Mouse (Mus musculus) gastrocnemius, adult 2 months (tissue): ENCODE results near the gene Ap5z1. TPM values are rescaled to one million over a fixed set of nuclear protein-coding genes. Genes with fewer than 3 reads are reported as not detected.

Experiments used
- DNase-seq: peaks from one replicate; pipeline ENCODE4 v3.0.0; 2022
- H3K27ac ChIP-seq: fragments of 200-600 bp; 2 replicates; pipeline ENCODE4 v1.8.1; 2022; ENCODE audit warnings: mild to moderate bottlenecking
- H3K4me3 ChIP-seq: fragments of 200-600 bp; 2 replicates; pipeline ENCODE4 v1.8.1; 2022; ENCODE audit warnings: mild to moderate bottlenecking, moderate library complexity
- CTCF ChIP-seq: fragments of 200-600 bp; IDR thresholded peaks from 2 replicates; pipeline ENCODE4 v1.8.1; 2022; ENCODE audit warnings: antibody characterized with exemption, mild to moderate bottlenecking, moderate library complexity
- intact Hi-C: fragments of 180-260 bp; cut with DNase I; formaldehyde crosslinking; loops from one replicate; pipeline ENCODE4 v1.15.1; 2025
- total RNA-seq, 2 experiments: library from RNA; stranded (reverse); gene quantifications; 2 replicates each; pipeline ENCODE4 v1.2.3; 2021

The Ap5z1 gene
- total RNA-seq, 2 experiments from 2014 or later: 3.7 to 5.0 TPM

GRCm38 (mm10) chr5:142489955-142490707 lies 26.4 kb downstream of the Ap5z1 start:
- DNase-seq: no peak
- Histone ChIP-seq H3K4me3 (no peak overlapping the region), H3K27ac (no peak overlapping the region)
- intact Hi-C loops: loop anchor here (10.0 kb wide), 1 partner anchor 135 kb away; the partner anchor contains the start of gene Wipi2
- no peak for TF ChIP-seq CTCF

GRCm38 (mm10) chr5:142493307-142493706 lies 29.6 kb downstream of the Ap5z1 start:
- DNase-seq: no peak
- no peak overlapping the region for H3K4me3 ChIP-seq
- H3K27ac ChIP-seq: no peak overlapping the region
- no peak for TF ChIP-seq CTCF
- intact Hi-C loops: no loop called here

DNA sequence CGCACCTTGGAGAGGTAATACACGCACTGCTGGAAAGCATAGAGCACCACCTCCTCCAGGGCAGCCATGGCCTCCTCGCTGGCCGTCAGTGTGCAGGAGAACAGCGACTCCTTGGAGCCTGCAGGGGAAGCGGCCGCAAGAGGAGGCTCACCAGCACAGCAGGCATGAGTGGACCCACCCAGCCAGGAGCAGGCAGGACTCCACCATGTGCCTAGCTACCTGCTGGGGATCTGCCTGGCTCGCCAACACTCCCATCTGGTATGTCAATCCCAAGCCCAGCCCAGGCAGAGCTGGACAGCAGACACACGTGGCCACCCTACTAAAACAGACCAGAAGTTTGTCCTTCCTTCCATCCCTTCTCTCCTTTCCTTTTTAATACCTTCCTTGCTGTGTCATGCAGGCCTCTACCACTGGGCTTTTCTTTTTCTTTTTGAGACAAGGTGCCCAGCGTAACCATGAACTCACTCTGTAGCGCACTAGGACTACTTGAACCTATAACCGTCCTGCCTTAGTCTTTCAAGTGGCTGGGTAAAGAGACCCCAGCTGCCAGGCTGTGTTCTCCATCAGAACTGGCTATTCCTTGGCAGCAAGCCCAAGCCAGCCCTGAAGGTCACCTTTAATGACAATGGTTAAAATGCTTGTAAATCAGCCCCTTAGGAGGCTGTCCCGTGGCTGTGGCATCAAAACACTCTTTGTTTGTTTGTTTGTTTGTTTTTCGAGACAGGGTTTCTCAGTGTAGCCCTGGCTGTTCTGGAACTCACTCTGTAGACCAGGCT lies 31.8 kb downstream of the Ap5z1 start:
- H3K27ac ChIP-seq: no peak overlapping the region
- intact Hi-C loops: no loop called here

DNA sequence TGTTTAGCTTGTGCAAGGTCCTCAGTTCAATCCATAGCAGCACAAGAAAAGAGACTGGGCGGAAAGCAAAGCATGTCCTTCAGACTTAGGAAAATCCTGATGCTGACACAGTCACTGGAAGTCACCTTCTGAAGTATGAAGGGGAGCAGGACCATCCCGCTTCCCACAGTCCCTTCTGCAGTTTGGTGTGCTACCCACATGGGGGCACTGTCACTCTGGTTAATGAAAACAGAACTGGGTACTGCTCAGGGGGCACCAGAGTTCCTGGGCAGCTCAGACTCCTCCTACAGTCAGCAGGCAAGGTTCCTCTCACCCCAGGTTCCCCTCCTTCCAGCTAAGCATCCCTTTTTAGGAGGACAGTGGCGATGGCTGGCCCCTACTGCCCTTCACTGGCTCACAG lies 35.2 kb downstream of the Ap5z1 start:
- intact Hi-C loops: no loop called here
- no peak overlapping the region for H3K4me3 ChIP-seq
- H3K27ac ChIP-seq: no peak overlapping the region
- peak; percentile 63 for TF ChIP-seq CTCF
- DNase-seq: no peak

More for the DNA sequence above, 31.8 kb downstream of the Ap5z1 start:
- no peak for TF ChIP-seq CTCF
- no peak for DNase-seq
- no peak overlapping the region for H3K4me3 ChIP-seq

DNA sequence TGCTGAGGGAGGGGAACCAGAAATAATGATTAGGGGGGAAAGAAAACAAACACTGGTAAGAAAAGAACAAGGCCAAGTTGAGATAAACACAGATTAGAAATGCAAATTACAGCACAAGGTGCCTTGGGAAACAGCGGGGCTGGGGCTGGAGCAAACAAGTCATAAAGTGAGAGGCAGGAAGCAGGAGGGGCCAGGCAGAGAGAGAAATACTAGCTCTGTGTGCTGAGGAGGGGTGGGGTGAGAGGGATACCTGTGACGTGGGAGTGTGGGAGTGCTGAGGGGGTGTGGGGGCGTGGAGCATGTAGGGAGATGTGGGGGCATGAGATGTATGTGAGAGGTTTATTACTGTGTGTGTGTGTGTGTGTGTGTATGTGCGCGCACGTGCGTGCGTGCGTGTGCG lies 37.2 kb downstream of the Ap5z1 start:
- DNase-seq: no peak
- intact Hi-C loops: no loop called here
- TF ChIP-seq CTCF: no peak
- Histone ChIP-seq H3K4me3 (no peak overlapping the region), H3K27ac (no peak overlapping the region)

GRCm38 (mm10) chr5:142502414-142502813 lies 38.7 kb downstream of the Ap5z1 start:
- Histone ChIP-seq H3K27ac (no peak overlapping the region), H3K4me3 (no peak overlapping the region)
- DNase-seq: peak; percentile 82
- intact Hi-C loops: loop anchor here (1.0 kb wide), 1 partner anchor 49 kb away; the partner anchor contains the start of gene Radil
- TF ChIP-seq CTCF: peak; percentile 82

- DNase-seq: peak; percentile 4
- intact Hi-C loops: no loop called here
Observed at GRCm38 (mm10) chr5:142504175-142504574, 40.4 kb downstream of the Ap5z1 start.

GRCm38 (mm10) chr5:142505695-142506423 lies 42.1 kb downstream of the Ap5z1 start:
- H3K4me3 ChIP-seq: no peak overlapping the region
- DNase-seq: peak; percentile 16
- no peak overlapping the region for H3K27ac ChIP-seq
- intact Hi-C loops: no loop called here
- peak; percentile 15; the same call in 1 of the 2 replicates for TF ChIP-seq CTCF

More at GRCm38 (mm10) chr5:142504175-142504574, 40.4 kb downstream of the Ap5z1 start:
- TF ChIP-seq CTCF: no peak
- no peak overlapping the region for H3K4me3 ChIP-seq
- H3K27ac ChIP-seq: no peak overlapping the region

GRCm38 (mm10) chr5:142509141-142510060 lies 45.7 kb downstream of the Ap5z1 start:
- TF ChIP-seq CTCF: no peak
- peak overlapping the region; percentile 33 for H3K4me3 ChIP-seq
- intact Hi-C loops: no loop called here
- peak overlapping the region; percentile 63 for H3K27ac ChIP-seq
- DNase-seq: no peak

GRCm38 (mm10) chr5:142510061-142510414 lies 46.3 kb downstream of the Ap5z1 start:
- Histone ChIP-seq H3K4me3 (peak overlapping the region; percentile 33; the same call in 1 of the 2 replicates), H3K27ac (peak overlapping the region; percentile 63)
- intact Hi-C loops: no loop called here
- TF ChIP-seq CTCF: no peak
- DNase-seq: no peak

GRCm38 (mm10) chr5:142512112-142512511 lies 48.4 kb downstream of the Ap5z1 start:
- no peak for TF ChIP-seq CTCF

DNA sequence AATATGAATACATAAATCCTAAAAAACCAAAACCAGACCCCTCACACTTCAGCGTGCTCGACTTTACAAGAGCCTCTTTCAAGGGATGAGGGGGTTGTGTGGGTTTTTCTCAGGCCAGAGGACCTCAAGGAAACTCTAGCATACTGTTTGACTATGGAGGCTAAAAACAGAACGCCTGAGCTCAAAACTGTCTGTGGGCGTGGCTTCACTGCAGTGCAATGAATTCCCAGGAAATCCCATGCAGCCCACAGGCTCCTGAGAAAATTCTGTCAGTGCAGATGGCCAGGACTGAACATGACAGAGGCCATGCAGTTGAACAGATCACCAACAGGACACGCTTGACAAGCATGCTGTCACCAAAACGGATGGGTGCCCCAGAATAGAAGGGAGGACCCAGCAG lies 55.2 kb downstream of the Ap5z1 start:
- intact Hi-C loops: no loop called here
- no peak overlapping the region for H3K27ac ChIP-seq

More at GRCm38 (mm10) chr5:142512112-142512511, 48.4 kb downstream of the Ap5z1 start:
- Histone ChIP-seq H3K27ac (no peak overlapping the region), H3K4me3 (no peak overlapping the region)
- DNase-seq: no peak
- intact Hi-C loops: no loop called here

More for the DNA sequence above, 55.2 kb downstream of the Ap5z1 start:
- no peak overlapping the region for H3K4me3 ChIP-seq
- TF ChIP-seq CTCF: no peak
- DNase-seq: no peak
